Mouse (Mus musculus): ENCODE results near the gene Nkrf. TPM values are rescaled to one million over a fixed set of nuclear protein-coding genes. Genes with fewer than 3 reads are reported as not detected.

Gene Nkrf
- total RNA-seq, 2 experiments from 2014 or later: 3.4 to 4.6 TPM

- no peak for DNase-seq
Measured at GRCm38 (mm10) chrX:36852631-36853030, 50.1 kb downstream of the Nkrf start.

GRCm38 (mm10) chrX:36847152-36847551 lies 55.5 kb downstream of the Nkrf start:
- no peak for DNase-seq

- no peak for DNase-seq
Measured at GRCm38 (mm10) chrX:36843346-36843990, 59.2 kb downstream of the Nkrf start.

- no peak for DNase-seq
Measured at GRCm38 (mm10) chrX:36841698-36842097, 61.0 kb downstream of the Nkrf start.

GRCm38 (mm10) chrX:36839391-36839790 lies 63.3 kb downstream of the Nkrf start:
- DNase-seq: peak; percentile 18

Other genes starting within 250 kb of the Nkrf start
- gene Slc25a43, start 159.2 kb downstream of the Nkrf start, total RNA-seq (2021): under 1 TPM; 0.40 to 0.41 TPM
- 100 to 1,000 TPM; 217 to 231 TPM for gene Slc25a5, start 107.2 kb downstream of the Nkrf start, total RNA-seq (2021)
- gene Ube2a, start 29.0 kb downstream of the Nkrf start, total RNA-seq (2021): 10 to 100 TPM; 45.4 to 45.8 TPM
- 10 to 100 TPM; 12.1 to 13.8 TPM for gene C330007P06Rik, start 28.8 kb downstream of the Nkrf start, total RNA-seq (2021)
- 10 to 100 TPM; 10.7 to 13.5 TPM for gene Sept6, start 88.9 kb upstream of the Nkrf start, total RNA-seq (2021)
- gene Sowahd, start 145.9 kb upstream of the Nkrf start, total RNA-seq (2021): not detected
- gene Rpl39, start 182.5 kb upstream of the Nkrf start, total RNA-seq (2021): 100 to 1,000 TPM; 542 to 550 TPM
- gene Upf3b, start 207.4 kb upstream of the Nkrf start, total RNA-seq (2021): 10 to 100 TPM in 1 of 2 experiments, 1 to 10 TPM in 1; 8.8 to 12.5 TPM
- 10 to 100 TPM in 1 of 2 experiments, 1 to 10 TPM in 1; 9.7 to 10.3 TPM for gene Nkap, start 223.9 kb upstream of the Nkrf start, total RNA-seq (2021)